Mouse (Mus musculus) retina, postnatal 1 day (tissue): Measurements from ENCODE around the gene Def6.

ENCODE experiments used
- DNase-seq: peaks from one replicate; pipeline ENCODE4 v3.0.0-alpha.2; 2012

Gene Def6

DNA sequence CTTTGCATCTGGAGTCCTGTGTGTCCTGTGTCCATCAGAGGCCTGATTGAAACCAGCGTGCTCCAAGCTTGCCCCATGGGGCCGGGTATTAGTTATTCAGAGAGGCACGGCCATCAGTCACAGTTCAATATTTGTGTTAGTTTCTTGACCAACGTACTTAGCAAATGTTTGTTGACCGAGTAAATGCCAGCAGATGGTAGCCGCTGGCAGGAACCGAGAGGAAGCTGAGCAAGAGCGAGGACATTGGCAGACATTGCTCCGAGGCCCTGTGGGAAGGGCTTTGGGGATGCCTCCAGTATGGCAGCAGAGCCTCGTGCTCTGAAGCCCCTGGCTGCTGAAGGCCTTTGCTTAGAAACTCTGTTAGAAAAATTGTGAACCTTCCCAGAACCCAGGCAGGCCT lies 70.1 kb downstream of the Def6 start:
- no peak for DNase-seq

DNA sequence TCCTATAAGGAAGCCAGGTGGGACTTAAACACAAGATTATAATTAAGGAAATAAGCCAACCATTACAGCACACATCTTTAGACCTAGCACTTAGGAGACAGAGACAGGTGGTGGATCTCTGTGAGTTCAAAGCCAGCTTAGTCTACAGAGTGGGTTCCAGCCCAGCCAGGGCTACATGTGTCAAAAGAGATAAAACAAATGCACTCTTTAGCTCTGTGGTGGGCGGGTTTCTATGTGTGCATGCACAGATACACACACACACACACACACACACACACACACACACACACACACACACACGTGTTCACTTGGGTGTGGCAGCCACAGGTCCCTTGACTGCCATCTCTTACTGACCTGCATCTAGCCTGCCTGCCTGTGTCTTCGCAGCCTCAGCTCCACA lies 70.6 kb downstream of the Def6 start:
- no peak for DNase-seq
